In genomic region chr3:98404268-98404895, GRCm38 (mm10) we compare ENCODE assay signal across 26 mouse cellular contexts. TPM values are rescaled to one million over a fixed set of nuclear protein-coding genes. Genes with fewer than 3 reads are reported as not detected.
DNase-seq lines count a peak whose midpoint lies in the region; ATAC-seq and TF ChIP-seq lines count a peak whose summit lies in the region.
"Not testable (repeated sequence)": the region's sequence is repeated elsewhere in the genome, so short reads cannot be mapped to it uniquely, and the experiment has no call there.
"Had no signal": no experiment of that assay in that cellular context is flagged by ENCODE, and none has a peak within 500 bp of the region (broad histone marks: within the 10 kb centered on the region; RNA-seq: fewer than 3 reads in every experiment).

No protein-coding gene starts in this region.

- not testable (repeated sequence) for TF ChIP-seq CTCF in layer of hippocampus, adult 2 months (conservative IDR thresholded peaks at IDR 0.05)

- peak overlapping the region; percentile 78 for H3K27ac ChIP-seq in heart, embryonic 16.5 days (ENCODE audit: low read length)
- H3K27ac ChIP-seq in hindbrain, embryonic 16.5 days (ENCODE audit: low read depth, low read length) = not testable (repeated sequence)
- H3K27ac ChIP-seq in layer of hippocampus, adult 2 months = 0 out of 2 replicates have a peak overlapping the region, but pooled peaks have one; percentile 10

- 49% methylated on average over 8 of the region's 9 CpGs for WGBS in heart, embryonic 16.5 days
- WGBS in hindbrain, embryonic 16.5 days = 87% methylated on average over 8 of the region's 9 CpGs

- peak; percentile 45 to 67 for DNase-seq in cerebellum, postnatal 14 days
- peak; percentile 54 to 64 for DNase-seq in heart, adult 9 months (ENCODE audit: low spot score in 2 of 2)
- peak in 1 of 2 experiments; percentile 12 for DNase-seq in layer of hippocampus, adult 2 months (ENCODE audit: low spot score in 2 of 2)
- DNase-seq in testis, postnatal 10 days (ENCODE audit: low spot score) = peak; percentile 22

- H3K27me3 ChIP-seq in heart, embryonic 16.5 days (ENCODE audit: control insufficient read depth, insufficient read depth, low read length); hindbrain, embryonic 16.5 days (replicated peaks; ENCODE audit: control insufficient read depth, insufficient read depth, low read length): not testable (repeated sequence)

- H3K36me3 ChIP-seq in heart, embryonic 16.5 days (ENCODE audit: control insufficient read depth, insufficient read depth); hindbrain, embryonic 16.5 days (ENCODE audit: control insufficient read depth, insufficient read depth, low read length): not testable (repeated sequence)

- peak overlapping the region; percentile 18; the same call in 1 of the 2 replicates for H3K4me2 ChIP-seq in heart, embryonic 16.5 days (ENCODE audit: low read depth, low read length)
- H3K4me2 ChIP-seq in hindbrain, embryonic 16.5 days (ENCODE audit: low read length) = not testable (repeated sequence)

- peaks cover 21% of the 10 kb centered on the region for H3K4me1 ChIP-seq in heart, embryonic 16.5 days (ENCODE audit: control insufficient read depth, insufficient read depth, low read length)
- not testable (repeated sequence) for H3K4me1 ChIP-seq in hindbrain, embryonic 16.5 days (ENCODE audit: control insufficient read depth, insufficient read depth, low read depth, low read length)

- not testable (repeated sequence) for H3K4me3 ChIP-seq in heart, embryonic 16.5 days (ENCODE audit: low read length); hindbrain, embryonic 16.5 days (ENCODE audit: low read length); layer of hippocampus, adult 2 months

- H3K9ac ChIP-seq in heart, embryonic 16.5 days (ENCODE audit: low read length); hindbrain, embryonic 16.5 days (ENCODE audit: low read depth, low read length): not testable (repeated sequence)

- H3K9me3 ChIP-seq in heart, embryonic 16.5 days (replicated peaks; ENCODE audit: control insufficient read depth, low read length); hindbrain, embryonic 16.5 days (ENCODE audit: control insufficient read depth, low read length): not testable (repeated sequence)

- ATAC-seq in cerebellum, adult (ENCODE audit: insufficient number of reproducible peaks, low FRiP score, low TSS enrichment) = peak; percentile 75
- ATAC-seq in frontal cortex, adult (ENCODE audit: low TSS enrichment) = peak; percentile 47
- peak; percentile 53 for ATAC-seq in heart, embryonic 16.5 days (replicated peaks; ENCODE audit: extremely low read depth, insufficient read depth, low FRiP score)
- peak; percentile 53 for ATAC-seq in hindbrain, embryonic 16.5 days

RNA-seq across cellular contexts. Expression of gene Zfp697, which starts 22.1 kb away (rescaled TPM):
- polyA plus RNA-seq in heart, embryonic 16.5 days (2015; fragmentation: Nextera tagmentation; extraction: Ambion mirVana) = 9.3 and 9.8 TPM in 2 replicates
- polyA plus RNA-seq in hindbrain, embryonic 16.5 days (2015; fragmentation: Nextera tagmentation; extraction: Ambion mirVana) = 14.4 and 15.1 TPM in 2 replicates
- 10 to 100 TPM; 28.5 to 29.1 TPM for total RNA-seq in layer of hippocampus, adult 2 months (2021)

RNA-seq across cellular contexts. Expression of gene Gm4450, which starts 52.5 kb away (rescaled TPM):
- not detected in 2 replicates for polyA plus RNA-seq in heart, embryonic 16.5 days (2015; fragmentation: Nextera tagmentation; extraction: Ambion mirVana)
- polyA plus RNA-seq in hindbrain, embryonic 16.5 days (2015; fragmentation: Nextera tagmentation; extraction: Ambion mirVana) = 0.19 TPM in 1 of 2 replicates, not detected in the other
- not detected for total RNA-seq in layer of hippocampus, adult 2 months (2021)
- total RNA-seq: common myeloid progenitor, adult 5-6 weeks; gastrocnemius, postnatal 4 days; heart, postnatal 25 days; layer of hippocampus, postnatal 10 days; left cerebral cortex, adult 2 months; left cerebral cortex, postnatal 36 days; megakaryocyte progenitor cell, adult 5-6 weeks had no signal
- polyA plus RNA-seq: embryonic facial prominence, embryonic 10.5 days; forebrain, embryonic 15.5 days; hindbrain, embryonic 15.5 days; intestine, embryonic 16.5 days; large intestine, adult 2 months; limb, embryonic 14.5 days; liver, embryonic 13.5 days; lung, adult 2 months; midbrain, embryonic 11.5 days; neural tube, embryonic 11.5 days; urinary bladder, adult 2 months had no signal
